Mouse (Mus musculus) ZHBTc4 (cell line): Measurements from ENCODE around the gene E130218I03Rik.

Source experiments
- DNase-seq: peaks from one replicate; pipeline ENCODE4 v3.0.0-alpha.2; 2011; ENCODE audit warnings: low read depth, low spot score

Gene E130218I03Rik

DNA sequence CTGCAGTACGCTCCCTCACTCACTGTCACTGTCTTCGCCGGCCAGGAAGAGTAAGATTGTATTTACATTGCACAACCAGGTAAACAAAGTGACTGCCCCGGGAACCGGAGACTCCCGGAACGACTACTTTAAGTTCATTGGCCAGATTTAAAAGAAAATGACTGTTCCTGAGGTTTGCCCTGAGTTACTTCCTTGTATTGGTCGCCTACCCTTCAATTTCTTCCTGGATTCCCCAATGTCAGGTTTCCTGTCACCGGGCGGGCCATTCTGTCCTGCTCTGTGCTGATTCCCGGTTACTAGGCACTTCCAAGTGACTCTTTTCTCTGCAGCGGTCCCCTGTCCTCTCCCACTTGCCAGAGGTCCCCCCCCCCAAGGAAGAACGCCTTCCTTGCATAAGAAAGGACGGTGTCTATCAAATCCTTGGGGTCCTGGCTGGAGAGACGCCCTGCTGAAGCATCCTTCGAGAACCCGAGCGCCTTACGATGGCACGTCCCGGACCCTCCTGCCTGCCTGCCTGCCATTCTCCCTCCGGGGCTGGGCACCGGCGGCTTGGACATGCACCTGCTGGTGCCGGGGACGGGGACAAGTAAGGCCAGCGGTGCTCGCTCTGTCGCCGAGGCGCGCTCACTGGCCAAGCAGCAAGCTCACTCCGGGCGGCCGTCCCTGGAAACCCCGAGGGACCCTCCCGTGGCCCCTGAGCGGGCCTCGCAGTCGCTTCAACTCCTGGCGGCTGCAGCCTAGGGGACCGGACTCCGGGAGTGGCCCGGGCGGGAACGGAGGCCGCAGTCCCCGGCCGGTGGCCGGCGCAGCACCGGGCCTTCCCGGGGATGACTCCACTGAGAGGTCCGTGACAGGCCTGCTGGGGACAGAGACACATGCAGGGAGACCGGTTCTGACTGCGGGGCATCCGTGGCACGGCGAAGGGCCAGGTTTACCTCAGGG is 43.0 kb downstream of the E130218I03Rik start:
- peak; percentile 38 for DNase-seq

DNA sequence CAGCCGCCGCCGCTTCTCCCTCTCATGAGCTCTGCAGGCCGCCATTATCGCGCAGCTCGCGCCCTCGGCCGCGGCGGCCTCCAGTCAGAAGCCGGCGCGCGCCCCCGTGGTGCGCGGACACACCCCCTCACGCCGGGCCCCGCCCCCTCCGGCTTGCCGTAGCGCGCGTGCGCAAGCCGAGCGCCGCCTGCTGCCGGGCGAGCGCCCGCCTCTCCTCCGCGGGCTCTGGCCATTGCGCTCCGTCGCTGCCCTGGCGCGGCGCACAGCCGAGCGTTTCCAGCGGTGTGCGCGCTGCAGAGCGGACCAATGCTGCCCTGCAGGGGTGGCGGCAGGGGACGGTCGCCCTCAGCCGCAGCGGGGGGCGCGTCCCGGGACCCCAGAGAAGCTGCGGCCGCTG is 43.7 kb downstream of the E130218I03Rik start:
- peak; percentile 95 for DNase-seq

DNA sequence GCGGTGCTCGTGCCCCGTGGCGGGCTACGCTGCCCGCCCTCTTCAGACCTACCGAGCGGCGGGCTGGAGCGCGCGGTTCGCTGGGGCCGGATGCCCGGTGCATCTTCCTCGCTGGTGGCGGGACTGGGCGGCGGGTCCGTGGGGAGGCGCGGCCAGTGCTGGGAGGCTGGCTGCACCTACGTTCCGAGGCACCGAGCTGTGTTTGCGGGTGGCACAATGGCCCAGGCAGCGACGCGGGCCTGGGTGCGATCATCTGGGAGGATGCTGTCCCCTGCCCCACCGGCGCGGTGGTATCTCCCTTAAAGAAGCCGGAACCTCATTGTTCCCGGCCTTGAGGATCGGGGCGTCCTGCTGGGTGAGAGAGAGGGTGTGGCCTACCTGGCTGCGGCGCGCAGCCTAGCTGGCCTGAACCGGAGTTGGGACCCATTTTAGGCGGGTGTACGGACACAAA is 44.1 kb downstream of the E130218I03Rik start, which contains the start of gene Pdik1l:
Gene Pdik1l, minus strand, starts transcription at position 321 of the 451 bp plus-strand sequence.
- peak; percentile 98 for DNase-seq

DNA sequence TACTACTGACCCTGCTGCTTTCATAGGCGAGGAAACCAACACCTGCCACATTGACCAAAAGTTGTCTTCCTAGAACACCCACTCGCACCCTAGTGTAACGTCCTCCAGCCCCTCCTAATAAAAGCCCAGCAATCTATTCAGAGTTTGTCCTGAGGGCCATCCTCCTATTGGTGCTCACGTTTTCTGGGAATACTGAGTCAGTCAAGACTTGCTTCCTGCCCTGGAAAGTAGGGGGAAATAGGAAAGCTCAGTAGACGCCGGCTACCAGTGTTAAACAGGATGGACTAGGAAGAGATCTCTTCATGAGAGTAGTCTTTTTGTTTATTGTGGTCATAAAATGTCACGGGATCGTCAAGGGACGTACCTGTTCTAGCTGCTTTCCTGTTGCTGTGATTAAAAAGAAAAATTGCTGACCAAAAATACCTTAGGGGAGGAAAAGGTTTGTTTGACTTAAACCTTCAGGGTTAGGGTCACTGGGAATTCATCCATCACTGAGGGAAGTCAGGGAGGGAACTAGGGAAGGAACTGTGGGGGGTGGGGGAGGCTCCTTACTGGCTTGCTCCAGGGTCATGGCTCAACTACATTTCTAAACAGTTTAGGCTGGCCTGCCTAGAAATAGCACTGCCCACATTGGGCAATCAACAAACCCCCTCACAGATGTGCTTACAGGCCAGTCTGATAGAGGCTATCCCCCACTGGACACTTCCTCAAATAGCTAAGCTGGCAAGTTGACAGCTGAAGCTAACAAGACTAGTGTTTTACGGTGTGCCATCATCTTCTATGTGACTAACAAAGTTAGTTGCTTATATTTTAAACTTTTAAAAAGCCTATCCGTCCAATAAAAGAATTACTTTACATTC is 45.2 kb downstream of the E130218I03Rik start:
- DNase-seq: no peak

DNA sequence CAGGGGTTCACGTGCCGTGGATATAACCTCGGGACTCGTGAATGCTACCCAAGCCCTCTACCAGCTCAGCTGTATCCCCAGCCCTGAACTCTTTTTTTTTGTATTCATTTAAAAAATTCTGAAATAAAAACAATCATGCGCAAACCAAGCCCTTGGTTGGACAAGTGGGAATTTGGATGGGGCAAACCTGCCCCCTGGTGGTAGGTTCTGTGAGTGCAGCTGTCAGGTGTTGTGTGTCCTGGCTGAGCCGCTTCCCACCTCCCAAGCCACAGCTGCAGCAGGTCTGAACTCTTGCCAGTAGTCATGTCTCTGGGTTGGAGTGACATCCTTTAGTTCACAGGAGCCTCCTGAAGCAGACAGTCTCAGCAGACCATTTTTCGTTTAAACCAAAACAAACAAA is 48.6 kb downstream of the E130218I03Rik start:
- peak; percentile 88 for DNase-seq

DNA sequence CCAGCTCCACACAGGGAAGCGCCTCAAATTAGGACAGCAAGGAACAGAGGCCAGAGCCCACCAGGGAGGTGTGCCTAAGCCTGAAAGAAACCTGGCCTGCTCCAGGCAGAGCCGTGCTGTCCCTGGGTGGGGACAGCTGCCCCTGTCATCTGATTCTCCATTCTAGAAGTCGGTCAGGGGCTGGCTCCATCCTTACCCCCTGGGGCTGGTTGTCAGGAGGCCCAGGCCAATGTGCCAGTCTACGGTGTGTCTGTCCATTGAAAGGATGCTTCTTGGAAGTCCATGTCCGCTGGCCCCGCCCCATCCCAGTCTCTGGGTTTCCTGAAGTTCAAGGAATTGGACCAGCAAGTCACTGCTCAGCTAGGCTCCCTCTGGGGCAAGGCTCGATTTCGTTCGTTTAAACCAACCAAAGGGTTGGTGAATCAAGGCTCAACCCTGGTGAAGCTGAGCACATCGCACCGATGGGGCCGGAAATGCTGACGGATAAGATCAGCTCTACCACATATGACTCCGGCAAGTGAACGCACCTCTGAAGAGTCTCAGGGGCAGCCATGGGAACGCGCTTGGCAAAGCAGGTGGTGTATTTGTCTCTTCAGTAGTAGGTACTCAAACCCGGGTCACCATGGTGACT is 49.7 kb downstream of the E130218I03Rik start:
- DNase-seq: no peak

DNA sequence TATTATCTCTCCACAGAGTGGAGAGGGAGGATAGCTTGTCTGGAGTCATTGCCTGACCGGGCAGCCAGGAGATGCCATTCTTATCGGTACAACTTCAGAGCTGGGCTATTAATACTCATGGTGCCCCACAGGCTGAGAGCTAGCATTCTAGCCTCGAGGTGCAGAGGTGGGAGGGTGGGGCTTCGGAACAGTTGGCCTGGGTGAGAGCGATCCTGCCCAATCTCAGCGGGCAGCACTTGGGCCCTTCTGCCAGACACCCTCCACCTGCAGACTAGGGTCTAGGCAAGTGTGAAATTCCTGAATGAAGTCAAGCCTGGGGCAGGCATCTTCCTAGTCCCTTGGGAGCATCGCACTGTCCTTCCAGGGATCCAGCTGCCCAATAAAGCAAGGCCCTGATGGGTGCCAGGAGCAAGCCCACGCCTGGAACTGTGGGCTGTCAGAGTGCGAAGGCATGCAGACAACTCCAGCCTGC is 50.3 kb downstream of the E130218I03Rik start:
- no peak for DNase-seq
